Mouse (Mus musculus): ENCODE data around the gene Prune2. TPM values are rescaled to one million over a fixed set of nuclear protein-coding genes. Genes with fewer than 3 reads are reported as not detected.
A peak's percentile ranks its signal among the peaks of the same experiment; 100 is the strongest.

The Prune2 gene
- polyA plus RNA-seq, 1 experiment from 2014 or later = 0.73 TPM

- no peak overlapping the region for H3K4me2 ChIP-seq (replicated peaks; ENCODE audit: low read depth, low read length)
- no peak overlapping the region for H3K9ac ChIP-seq (replicated peaks; ENCODE audit: low read depth)
- no peak for TF ChIP-seq CTCF (IDR thresholded peaks at IDR 0.05)
- no peak overlapping the region for H3K27ac ChIP-seq (ENCODE audit: low read length)
- H3K4me1 ChIP-seq (ENCODE audit: insufficient read depth, low read depth, low read length) = no peaks in the 10 kb centered on the region
- H3K4me3 ChIP-seq (ENCODE audit: low read depth, low read length) = no peak overlapping the region
- no peaks in the 10 kb centered on the region for H3K27me3 ChIP-seq (replicated peaks; ENCODE audit: insufficient read depth, low read length)
- no peaks in the 10 kb centered on the region for H3K9me3 ChIP-seq (ENCODE audit: low read length)
- 78% methylated on average over 11 of the region's 11 CpGs for WGBS
- no peak for ATAC-seq
- no peak for DNase-seq (ENCODE audit: low spot score)
- no peaks in the 10 kb centered on the region for H3K36me3 ChIP-seq (ENCODE audit: insufficient read depth, low read length)
Observed at GRCm38 (mm10) chr19:17153911-17154639, 198.2 kb downstream of the Prune2 start.

DNA sequence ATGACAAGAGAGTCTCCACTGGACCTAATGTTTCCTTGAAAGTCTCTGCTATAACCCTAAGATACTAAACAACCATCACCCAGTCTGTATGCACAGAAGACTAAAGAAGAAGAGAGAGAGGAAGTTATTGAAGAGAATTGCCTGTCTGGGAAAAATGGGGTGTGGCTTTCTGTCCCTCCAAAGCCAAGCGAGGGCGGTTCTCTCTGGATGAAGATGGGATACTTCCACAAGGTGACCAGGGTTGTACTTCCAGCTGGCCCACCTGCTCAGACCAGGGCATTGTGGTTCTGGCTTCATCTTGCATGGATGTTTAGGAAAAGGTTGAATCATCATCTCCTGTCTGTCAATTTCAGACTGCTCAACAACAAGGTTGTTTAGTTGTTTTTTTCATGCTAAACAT lies 199.3 kb downstream of the Prune2 start:
- ATAC-seq (no peak), DNase-seq (ENCODE audit: low spot score) (no peak)
- no peak overlapping the region for H3K4me3 ChIP-seq (ENCODE audit: low read depth, low read length)
- H3K27me3 ChIP-seq (replicated peaks; ENCODE audit: insufficient read depth, low read length) = no peaks in the 10 kb centered on the region
- 67% methylated on average over 2 of the region's 2 CpGs for WGBS
- no peaks in the 10 kb centered on the region for H3K9me3 ChIP-seq (ENCODE audit: low read length)
- H3K36me3 ChIP-seq (ENCODE audit: insufficient read depth, low read length) = no peaks in the 10 kb centered on the region
- H3K9ac ChIP-seq (replicated peaks; ENCODE audit: low read depth) = no peak overlapping the region
- H3K4me1 ChIP-seq (ENCODE audit: insufficient read depth, low read depth, low read length) = no peaks in the 10 kb centered on the region
- no peak overlapping the region for H3K4me2 ChIP-seq (replicated peaks; ENCODE audit: low read depth, low read length)
- no peak overlapping the region for H3K27ac ChIP-seq (ENCODE audit: low read length)
- no peak for TF ChIP-seq CTCF (IDR thresholded peaks at IDR 0.05)

- H3K27ac ChIP-seq (ENCODE audit: low read length) = no peak overlapping the region
- 30% methylated on average over 2 of the region's 2 CpGs for WGBS
- ATAC-seq (no peak), DNase-seq (ENCODE audit: low spot score) (peak; percentile 16)
- H3K36me3 ChIP-seq (ENCODE audit: insufficient read depth, low read length) = no peaks in the 10 kb centered on the region
- H3K4me3 ChIP-seq (ENCODE audit: low read depth, low read length) = no peak overlapping the region
- TF ChIP-seq EP300 (IDR thresholded peaks at IDR 0.05) (no peak), CTCF (IDR thresholded peaks at IDR 0.05) (no peak)
- H3K27me3 ChIP-seq (replicated peaks; ENCODE audit: insufficient read depth, low read length) = no peaks in the 10 kb centered on the region
- H3K4me2 ChIP-seq (replicated peaks; ENCODE audit: low read depth, low read length) = no peak overlapping the region
- H3K9ac ChIP-seq (replicated peaks; ENCODE audit: low read depth) = no peak overlapping the region
- H3K9me3 ChIP-seq (ENCODE audit: low read length) = no peaks in the 10 kb centered on the region
- H3K4me1 ChIP-seq (ENCODE audit: insufficient read depth, low read depth, low read length) = no peaks in the 10 kb centered on the region
Observed at GRCm38 (mm10) chr19:17159676-17160075, 203.8 kb downstream of the Prune2 start.

DNA sequence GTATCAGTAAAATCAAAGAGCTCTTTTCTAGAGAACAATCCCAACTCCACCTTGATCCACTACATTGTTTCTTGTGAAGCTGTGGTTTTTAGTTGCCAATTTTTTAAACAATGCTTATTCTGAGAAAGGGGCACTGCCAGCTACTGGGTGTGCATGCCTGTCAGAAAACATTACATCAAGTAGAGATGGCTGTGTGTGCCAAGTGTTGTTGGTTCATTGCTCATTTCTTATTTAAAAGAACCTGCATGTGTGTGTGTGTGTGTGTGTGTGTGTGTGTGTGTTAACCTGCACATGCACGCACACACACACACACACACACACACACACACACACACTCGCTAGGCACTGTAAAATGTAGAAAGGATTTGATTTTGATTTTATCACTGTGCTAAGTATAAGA lies 204.3 kb downstream of the Prune2 start:
- DNase-seq (ENCODE audit: low spot score) = no peak
- WGBS = 44% methylated on average over 2 of the region's 2 CpGs
- no peak overlapping the region for H3K27ac ChIP-seq (ENCODE audit: low read length)

DNA sequence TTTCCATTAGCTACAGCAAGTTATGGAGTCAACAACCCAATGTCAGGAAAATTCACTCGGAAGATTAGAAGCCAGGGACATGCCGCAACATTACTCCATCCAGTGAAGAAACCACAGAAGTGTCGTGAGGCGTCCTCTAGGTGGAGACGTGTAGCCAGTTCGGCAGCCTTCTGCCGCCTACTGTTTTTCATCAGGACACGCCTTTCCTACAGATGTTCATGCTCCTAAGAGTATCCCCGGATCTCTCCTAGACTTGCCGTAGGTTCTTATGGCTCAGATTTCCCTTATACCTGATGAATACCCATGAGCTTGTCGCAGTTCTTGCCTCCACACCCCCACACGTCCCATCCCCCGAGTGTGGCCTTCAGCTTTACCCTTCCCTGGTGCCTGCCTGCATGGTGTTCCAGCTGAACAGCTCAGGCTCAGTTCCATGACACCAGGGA lies 207.6 kb downstream of the Prune2 start:
- WGBS = 13% methylated on average over 13 of the region's 13 CpGs
- no peaks in the 10 kb centered on the region for H3K36me3 ChIP-seq (ENCODE audit: insufficient read depth, low read length)
- TF ChIP-seq EP300 (IDR thresholded peaks at IDR 0.05) (no peak), CTCF (IDR thresholded peaks at IDR 0.05) (peak; percentile 81)
- H3K4me2 ChIP-seq (replicated peaks; ENCODE audit: low read depth, low read length) = no peak overlapping the region
- no peaks in the 10 kb centered on the region for H3K4me1 ChIP-seq (ENCODE audit: insufficient read depth, low read depth, low read length)
- H3K9ac ChIP-seq (replicated peaks; ENCODE audit: low read depth) = no peak overlapping the region
- no peaks in the 10 kb centered on the region for H3K27me3 ChIP-seq (replicated peaks; ENCODE audit: insufficient read depth, low read length)
- no peaks in the 10 kb centered on the region for H3K9me3 ChIP-seq (ENCODE audit: low read length)
- DNase-seq (ENCODE audit: low spot score) = peak; percentile 85
- no peak overlapping the region for H3K27ac ChIP-seq (ENCODE audit: low read length)
- no peak overlapping the region for H3K4me3 ChIP-seq (ENCODE audit: low read depth, low read length)
- ATAC-seq = peak; percentile 64

More for the DNA sequence above, 204.3 kb downstream of the Prune2 start:
- ATAC-seq = no peak
- no peaks in the 10 kb centered on the region for H3K9me3 ChIP-seq (ENCODE audit: low read length)
- H3K9ac ChIP-seq (replicated peaks; ENCODE audit: low read depth) = no peak overlapping the region
- H3K4me3 ChIP-seq (ENCODE audit: low read depth, low read length) = no peak overlapping the region
- H3K27me3 ChIP-seq (replicated peaks; ENCODE audit: insufficient read depth, low read length) = no peaks in the 10 kb centered on the region
- H3K4me2 ChIP-seq (replicated peaks; ENCODE audit: low read depth, low read length) = no peak overlapping the region
- TF ChIP-seq CTCF (IDR thresholded peaks at IDR 0.05) (no peak), EP300 (IDR thresholded peaks at IDR 0.05) (no peak)
- no peaks in the 10 kb centered on the region for H3K4me1 ChIP-seq (ENCODE audit: insufficient read depth, low read depth, low read length)
- no peaks in the 10 kb centered on the region for H3K36me3 ChIP-seq (ENCODE audit: insufficient read depth, low read length)

- WGBS = 76% methylated on average over 7 of the region's 7 CpGs
- Histone ChIP-seq H3K27ac (ENCODE audit: low read length) (no peak overlapping the region), H3K4me2 (replicated peaks; ENCODE audit: low read depth, low read length) (no peak overlapping the region), H3K27me3 (replicated peaks; ENCODE audit: insufficient read depth, low read length) (no peaks in the 10 kb centered on the region), H3K9me3 (ENCODE audit: low read length) (no peaks in the 10 kb centered on the region), H3K4me3 (ENCODE audit: low read depth, low read length) (no peak overlapping the region), H3K4me1 (ENCODE audit: insufficient read depth, low read depth, low read length) (no peaks in the 10 kb centered on the region), H3K9ac (replicated peaks; ENCODE audit: low read depth) (no peak overlapping the region), H3K36me3 (ENCODE audit: insufficient read depth, low read length) (no peaks in the 10 kb centered on the region)
- TF ChIP-seq EP300 (IDR thresholded peaks at IDR 0.05) (no peak), CTCF (IDR thresholded peaks at IDR 0.05) (no peak)
- peak; percentile 40 for DNase-seq (ENCODE audit: low spot score)
- peak; percentile 25; the same call in 1 of the 2 replicates for ATAC-seq
Observed at GRCm38 (mm10) chr19:17166288-17166687, 210.4 kb downstream of the Prune2 start.
